Mouse (Mus musculus) CD4-positive helper T cell, adult 2 months (primary cell): Measurements from ENCODE around the gene Ocel1.

Experiments
- DNase-seq: peaks from one replicate; pipeline ENCODE4 v3.0.0-alpha.2; 2012; ENCODE audit warnings: low read depth, missing footprints, low spot score

Ocel1 gene

DNA sequence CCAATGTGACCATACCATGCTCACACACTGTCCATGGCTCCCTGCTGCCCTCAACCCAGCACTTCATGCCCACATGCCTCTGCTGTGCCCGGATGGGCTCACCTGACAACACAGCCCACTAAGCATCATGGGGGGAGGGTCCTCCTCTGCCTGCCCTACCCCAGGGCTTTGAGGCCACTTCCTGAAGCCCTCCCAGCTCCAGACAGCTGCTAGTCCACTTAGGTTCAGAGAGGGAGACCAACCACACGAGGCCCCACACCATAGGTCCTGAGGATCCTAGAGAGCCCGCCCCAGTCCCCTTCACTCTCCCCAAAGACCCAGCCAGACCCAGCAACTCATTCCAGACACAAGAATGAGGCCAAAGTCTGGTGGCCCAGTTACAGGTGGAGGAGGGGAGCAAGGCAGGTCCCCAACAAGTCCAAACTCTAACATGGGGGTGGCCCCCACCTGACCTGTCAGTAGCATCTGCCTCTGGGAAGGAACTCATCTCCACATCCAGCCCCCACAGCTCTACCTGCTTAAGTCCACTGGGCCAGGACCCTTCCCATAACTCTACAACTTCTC lies 8.5 kb downstream of the Ocel1 start:
- no peak for DNase-seq

DNA sequence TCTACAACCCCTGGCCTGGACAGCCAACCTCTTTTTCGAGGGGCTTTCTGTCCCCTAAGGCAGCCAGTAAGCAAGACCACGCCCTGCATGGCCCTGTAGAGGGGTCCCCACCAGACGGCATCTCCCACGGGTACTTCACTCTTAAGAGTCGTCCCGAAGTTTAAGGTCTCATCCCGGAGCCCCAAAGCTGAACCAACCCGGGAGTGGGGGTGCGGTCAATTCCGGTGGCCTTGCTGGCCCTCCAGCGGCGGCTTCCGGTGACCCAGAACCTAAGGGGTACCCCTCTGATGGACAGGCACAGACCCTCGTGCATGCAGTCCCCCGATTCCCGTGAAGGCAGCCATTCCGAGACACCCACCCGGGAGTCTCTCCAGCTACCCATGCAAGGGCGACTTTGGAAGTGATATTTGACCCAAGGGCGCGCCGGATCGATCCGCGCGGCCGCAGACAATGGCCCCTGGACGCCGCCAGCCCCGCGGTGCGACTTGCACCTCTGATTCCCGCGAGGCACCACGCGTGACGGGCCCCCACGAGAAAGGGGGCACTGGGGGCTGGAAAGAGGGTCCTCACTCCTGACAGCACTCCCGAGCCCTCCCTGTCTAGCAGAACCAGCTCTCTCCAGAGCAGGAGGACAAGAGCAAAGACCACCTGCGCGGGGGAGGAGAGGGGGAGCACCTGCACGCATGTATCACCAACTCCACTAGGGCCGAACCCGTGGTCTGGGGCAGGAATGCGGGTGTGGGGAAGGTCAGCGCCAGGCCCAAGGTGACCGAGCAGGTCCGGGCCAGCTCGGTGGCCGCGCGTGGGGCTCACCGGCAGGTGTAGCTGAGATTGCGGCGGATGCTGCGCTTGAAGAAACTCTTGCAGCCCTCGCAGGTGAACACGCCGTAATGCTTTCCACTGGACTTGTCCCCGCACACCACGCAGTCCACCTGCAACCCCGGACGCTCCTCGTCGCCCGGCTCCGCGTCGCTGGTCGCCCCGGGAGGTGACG lies 9.4 kb downstream of the Ocel1 start:
- no peak for DNase-seq

DNA sequence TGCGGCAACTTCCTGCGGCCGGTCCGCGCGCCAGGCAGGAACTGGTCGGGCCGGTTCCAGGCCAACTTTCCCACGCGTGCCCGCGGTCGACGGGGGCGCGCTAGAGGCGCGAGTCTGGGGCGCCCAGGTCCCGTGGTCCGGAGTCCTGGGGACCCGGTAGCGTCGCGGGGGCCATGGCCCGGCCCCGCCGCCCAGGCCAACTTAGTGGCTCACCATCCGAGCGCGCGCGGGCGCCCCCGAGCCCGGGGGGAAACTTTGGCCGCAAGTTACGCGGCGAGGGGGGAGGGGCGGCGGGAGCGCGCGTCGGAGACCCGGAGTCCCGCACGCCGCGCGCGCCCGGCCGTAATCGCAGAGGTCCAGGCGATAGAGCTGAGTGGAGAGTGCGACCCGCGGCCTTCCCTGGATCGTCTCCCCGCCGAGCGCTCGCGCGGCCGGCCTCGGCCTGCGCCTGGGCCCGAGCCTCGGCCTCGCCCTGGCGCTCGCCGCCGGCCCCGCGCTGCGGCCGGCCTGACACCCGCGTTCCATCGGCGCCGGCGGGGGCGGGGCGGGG lies 10.4 kb downstream of the Ocel1 start, which contains the start of gene Nr2f6:
Nr2f6 (minus strand) TSS at position 540 of the 550 bp plus-strand sequence.
- peak; percentile 66 for DNase-seq

DNA sequence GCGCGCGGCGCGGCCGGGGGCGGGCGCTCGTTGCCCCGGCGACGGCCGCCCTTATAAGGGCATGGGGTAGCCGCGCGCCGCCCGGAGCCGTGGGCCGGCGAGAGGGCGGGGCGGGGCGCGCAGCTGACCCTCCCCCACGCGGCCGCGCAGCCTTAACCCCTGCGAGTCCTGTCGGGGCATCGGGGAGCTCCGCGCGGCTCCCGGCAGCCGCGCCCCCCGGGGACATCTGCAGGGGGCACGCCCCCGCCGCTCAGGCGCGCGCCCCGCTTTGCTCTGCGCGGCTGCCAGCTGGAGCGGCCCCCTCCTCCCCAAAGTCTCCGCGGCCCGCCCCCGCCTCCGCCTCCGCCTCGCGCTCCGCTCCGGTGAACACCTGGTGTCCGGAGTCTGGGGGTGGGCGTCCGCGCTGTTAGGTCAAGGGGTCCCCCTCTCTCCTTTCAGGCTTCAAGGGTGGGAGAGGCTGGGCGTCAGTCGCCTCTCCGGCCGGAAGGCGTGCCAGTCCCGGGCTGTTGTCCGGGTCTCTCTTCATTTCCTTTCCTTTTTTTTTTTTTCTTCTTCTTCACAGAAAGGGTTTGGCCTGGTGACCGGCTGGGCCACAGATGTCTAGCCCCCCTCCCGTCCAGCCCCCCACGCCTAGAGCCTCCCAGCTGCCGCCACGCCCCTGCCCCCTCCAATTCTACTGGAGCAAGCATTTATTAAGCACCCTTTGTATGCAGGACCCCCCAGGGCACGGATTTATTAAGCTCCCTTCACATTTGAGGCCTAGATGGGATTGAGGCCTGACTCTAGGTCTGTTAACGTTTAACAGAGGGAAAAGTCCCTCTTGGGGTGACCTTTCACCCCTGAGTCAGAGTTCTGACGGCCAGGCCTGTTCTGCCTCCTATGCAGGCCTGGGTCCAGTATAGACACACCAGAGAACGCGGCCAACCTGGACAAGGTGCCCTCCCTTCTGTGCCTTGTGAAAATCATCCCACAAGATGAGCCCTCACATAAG lies 11.2 kb downstream of the Ocel1 start:
- peak; percentile 83 for DNase-seq

DNA sequence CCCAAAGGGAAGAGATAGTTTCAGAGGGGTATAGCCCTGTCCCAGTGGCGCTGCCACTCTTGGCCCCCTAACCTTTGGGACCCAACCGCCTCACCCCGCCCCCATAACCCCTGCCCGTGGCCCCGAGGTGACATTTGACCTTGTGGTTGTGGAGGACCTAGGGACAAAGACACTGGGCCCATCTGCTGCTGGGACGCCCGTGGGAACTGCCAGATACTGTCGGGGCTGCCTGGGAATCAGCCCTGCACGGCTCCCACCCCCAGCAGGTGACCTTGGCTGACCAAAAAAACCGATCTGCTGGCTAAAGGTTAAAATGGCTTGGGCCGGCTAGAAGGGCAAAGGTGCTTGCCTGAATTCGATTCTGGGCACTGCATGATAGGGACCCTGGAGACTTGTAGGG lies 12.3 kb downstream of the Ocel1 start:
- no peak for DNase-seq

DNA sequence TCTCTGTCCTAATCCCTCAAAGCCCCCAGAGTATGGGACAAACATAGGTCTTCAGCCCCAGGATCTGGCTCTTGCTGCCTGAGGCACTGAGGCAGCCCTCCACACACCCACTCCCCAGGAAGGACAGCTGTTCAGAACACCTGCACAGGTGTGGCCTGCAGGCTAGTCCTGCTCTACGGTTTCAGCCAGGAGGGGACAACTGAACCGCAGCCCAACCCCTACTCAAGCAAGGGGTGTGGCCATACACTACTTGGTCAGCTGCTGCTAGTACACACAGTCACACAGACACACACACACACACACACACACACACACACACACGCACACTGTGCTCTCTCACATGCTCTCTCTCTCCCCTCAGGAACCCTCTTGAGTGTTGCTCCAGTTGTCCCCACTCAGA lies 12.8 kb downstream of the Ocel1 start:
- no peak for DNase-seq

DNA sequence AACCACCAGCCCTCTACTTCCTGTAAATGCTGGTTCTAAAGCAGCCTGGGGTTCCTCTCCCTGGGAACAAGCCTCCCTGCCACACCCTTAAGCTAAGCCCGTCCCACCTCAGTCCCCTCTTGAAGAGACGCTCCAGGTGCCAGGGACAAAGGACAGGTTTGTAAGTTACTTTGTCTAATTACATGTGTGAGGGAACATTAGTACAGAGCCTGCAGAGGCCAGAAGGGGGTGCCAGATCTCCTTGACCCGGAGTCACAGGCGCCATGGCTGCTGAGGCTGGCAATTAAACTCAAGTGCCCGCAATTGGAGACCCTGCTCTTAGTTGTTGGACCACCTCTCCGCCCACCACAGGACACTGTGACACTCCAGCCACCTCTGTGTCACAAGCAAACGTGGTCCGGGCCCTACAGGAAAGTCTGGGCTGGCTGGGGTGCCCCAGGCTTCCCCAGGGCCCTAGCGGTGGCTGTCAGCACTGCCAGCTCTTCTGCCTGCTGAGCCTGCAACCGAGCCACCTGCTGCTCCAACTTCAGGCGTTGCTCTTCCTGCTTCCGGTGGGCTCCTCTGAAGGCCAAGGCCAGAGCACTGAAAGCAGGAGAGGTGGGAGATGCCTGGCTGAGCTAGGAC lies 14.2 kb downstream of the Ocel1 start:
- DNase-seq: no peak

DNA sequence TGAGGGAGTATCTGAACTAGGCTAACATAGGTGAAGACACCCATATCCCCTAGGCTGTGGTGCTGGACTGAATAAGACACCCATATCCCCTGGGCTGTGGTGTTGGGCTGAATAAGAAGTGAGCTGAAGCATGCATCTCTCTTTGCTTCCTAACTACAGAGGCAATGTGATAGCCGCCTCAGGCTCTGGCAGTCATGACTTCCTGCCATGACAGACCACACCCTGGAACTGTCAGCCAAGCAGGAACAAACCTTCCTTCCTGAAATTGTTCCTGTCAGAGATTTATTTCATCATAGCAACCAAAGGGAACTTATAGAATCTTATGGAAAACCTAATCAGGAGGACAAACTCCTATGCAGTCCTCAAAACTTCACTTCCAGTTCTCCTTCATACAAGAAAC lies 17.2 kb downstream of the Ocel1 start:
- no peak for DNase-seq

DNA sequence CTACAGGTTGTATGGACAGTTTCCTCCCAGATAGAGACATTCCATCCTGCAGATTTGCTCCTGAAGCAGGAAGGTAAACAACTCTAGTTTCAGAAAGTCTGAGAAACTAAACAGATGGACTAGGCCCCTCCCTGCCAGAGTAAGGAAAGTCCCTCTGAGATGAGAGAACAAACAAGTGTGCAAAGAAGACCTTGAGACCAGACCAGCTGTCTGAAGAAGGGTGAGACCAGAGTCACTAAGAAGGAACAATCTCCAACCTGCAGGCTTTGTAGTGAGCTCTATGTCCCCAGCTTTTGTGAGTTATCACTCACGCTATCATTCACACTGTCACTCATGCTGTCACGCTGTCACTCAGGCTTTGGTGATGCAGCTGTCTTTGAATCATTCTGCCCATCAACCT lies 20.6 kb downstream of the Ocel1 start:
- no peak for DNase-seq

DNA sequence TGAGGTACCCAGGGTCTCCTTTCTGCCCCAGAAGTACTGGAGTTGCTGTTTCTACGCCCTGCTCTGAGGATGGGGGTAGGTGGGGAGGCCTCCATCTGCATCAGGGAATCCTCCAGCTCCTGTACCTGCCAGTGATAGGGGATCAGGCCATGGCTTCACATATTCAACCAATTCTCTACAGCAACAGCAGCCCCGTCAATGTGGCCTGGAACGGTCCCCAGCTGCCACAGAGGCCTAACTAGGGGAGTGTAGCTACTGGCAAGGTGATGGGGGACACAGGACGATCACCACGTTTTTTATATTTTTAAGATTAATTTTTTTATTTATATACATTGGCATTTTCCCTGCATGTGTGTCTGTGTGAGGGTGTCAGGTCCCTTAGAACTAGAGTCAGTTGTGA lies 21.3 kb downstream of the Ocel1 start:
- no peak for DNase-seq

DNA sequence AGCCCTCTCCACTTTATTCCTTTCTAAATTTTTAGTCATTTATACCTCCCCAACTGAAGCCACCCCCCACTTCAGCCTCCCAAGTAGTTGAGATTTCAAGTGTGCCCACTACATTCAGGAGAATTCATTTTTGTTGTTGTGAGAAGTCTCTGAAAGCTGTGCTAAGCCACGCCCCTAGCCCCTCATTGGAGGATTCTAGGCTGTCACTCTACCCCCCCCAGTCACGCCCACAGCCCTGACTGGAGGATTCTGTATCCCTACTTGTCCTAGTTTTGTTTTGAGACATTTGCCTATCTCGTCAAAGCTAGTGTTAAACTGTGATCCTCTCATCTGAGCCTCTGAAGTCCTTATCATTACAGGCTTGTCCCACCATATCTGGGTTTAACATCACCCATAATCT lies 21.8 kb downstream of the Ocel1 start:
- no peak for DNase-seq

DNA sequence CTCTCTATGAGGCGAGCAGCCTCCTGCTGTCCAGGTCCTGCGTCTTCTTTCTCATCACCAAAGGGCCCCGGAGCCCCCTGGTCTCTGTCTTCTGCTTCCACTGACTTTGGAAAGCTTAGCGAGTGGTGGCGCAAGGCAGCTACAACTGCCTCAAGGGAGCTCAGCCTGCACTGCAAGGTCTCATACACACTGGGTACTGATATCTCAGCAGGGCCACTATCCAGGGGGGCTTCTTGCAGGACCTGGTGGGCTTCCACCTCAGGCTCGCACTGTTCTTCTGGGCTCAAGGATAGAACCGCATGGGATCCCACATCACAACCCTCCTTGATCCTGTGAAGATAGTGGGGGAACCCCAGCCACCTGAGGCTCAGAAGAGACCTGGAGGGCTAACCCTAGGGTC lies 23.4 kb downstream of the Ocel1 start:
- DNase-seq: no peak

DNA sequence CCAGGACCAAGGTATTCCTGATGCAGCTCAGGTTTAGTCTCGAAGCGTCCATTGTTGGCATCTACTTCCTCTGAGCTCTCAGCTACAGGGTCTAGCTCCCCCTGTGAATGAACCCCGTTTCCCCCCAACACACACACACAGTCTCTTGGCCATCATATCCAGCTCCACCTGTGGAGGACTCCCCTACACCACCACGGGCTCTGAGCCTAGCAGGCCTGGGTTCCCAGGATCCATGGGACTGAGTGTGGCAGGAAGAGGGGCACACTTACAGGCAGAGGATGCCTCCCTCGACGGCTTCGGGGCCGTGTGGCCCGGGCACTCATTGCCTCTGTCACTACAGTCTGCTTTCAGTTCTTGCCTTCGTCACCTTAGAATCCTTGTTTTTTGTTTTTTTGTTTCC lies 24.0 kb downstream of the Ocel1 start:
- no peak for DNase-seq

DNA sequence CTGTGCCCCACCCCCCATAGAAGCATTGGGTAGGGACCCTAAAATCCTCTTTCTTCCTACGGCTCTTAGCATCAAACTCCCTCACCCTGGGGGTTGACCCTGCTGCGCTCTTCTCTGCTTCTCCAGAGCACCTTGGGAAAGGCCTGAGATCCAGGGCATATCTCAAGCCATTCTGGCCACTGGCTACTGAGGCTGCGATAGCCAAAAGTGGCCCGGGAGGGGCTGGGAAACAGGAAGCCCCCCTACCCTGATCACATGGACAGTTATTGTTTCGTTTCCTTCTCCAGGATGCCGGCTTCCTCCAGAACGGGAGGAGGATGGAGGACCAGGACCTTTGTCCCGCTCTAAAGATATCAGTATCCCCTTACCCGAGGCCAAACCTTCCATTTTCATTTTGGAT lies 24.5 kb downstream of the Ocel1 start, which contains the start of gene Ushbp1:
Ushbp1 (minus strand) TSS at position 174 of the 400 bp plus-strand sequence.
- DNase-seq: no peak

DNA sequence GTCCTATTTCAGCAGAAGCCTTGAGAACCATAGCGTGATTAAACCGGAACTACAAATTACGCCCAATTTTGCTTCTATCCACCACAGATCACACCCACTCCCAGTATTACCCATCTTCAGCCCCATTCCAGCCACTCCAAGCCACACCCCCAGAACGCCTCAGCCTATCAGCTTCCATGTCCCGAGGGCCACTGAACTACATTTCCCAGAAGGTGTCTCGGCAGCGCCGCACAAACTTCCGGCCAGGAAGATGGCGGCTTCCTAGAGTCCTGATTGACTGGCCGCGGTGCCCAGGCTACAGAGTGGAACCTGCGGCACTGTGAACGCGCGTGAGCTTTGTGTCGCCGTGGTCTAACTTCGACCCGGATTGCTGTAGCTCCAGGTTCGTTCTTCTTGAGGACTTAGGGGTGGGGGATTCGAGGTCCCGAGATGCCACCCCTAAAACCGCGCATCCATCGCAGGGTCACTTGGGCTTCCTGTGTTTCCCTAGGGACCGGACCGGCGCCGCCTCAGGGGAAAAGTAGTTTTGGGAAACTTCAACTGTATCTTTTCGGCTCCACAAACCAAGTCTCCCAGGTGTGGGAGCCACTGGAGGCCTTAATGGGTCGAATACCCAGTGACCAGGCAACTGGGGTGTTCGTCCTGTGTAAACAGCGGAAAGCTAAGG lies 25.7 kb downstream of the Ocel1 start, which contains the start of gene Babam1:
Babam1 (plus strand) TSS at position 223 of the 667 bp plus-strand sequence.
- DNase-seq: peak; percentile 95

DNA sequence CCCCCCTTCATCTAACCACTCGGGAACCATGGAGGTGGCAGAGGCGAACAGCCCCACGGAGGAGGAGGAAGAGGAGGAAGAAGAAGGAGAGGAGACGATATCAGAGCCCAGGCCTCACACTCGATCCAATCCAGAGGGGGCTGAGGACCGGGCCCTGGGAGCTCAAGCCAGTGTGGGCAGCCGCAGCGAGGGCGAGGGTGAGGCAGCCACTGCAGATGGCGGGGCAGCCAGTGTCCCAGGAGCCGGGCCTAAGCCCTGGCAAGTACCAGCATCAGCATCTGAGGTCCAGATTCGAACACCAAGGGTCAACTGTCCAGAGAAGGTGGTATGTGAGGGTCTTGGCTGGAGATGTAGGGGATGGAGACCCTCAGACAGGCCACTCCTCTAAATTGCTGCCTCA lies 26.6 kb downstream of the Ocel1 start:
- no peak for DNase-seq

DNA sequence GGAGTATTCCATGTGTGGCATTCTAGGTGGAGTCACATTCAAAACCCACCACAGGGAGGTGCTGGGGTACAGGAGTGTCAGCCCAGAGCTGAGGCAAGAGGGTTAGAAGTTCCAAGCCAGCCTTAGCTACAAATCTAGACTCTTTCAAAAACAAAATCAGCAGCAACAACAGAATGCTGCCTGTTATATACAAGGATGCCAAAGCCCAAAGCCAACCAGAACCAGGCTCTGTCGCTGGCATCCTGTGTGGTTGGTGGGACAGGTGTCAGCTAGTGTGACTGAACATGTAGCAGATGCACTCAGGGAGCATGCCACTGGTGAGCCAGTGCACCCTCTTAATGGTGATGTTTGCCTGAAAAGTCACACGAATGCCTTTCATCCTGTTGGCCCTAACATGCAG lies 29.7 kb downstream of the Ocel1 start:
- no peak for DNase-seq

DNA sequence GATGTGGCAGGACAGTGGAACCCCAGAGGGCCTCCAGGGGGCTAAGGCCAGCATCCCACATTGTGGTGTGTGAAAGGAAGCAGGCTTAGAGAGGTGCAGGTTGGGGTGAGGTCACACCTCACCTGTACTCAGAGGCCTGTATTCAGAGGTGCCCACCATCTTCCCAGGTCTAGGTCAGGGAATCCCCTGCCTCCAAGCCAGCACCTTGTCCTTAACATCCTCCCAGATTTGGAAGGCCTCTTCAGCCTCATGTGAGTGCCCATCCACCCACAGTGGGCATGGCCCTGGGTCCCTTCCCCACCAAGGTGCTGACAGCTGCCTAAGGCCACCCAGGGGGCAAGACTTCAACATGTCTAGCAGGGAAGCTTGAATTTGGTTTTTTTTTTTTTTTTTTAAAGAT lies 30.4 kb downstream of the Ocel1 start:
- DNase-seq: no peak

DNA sequence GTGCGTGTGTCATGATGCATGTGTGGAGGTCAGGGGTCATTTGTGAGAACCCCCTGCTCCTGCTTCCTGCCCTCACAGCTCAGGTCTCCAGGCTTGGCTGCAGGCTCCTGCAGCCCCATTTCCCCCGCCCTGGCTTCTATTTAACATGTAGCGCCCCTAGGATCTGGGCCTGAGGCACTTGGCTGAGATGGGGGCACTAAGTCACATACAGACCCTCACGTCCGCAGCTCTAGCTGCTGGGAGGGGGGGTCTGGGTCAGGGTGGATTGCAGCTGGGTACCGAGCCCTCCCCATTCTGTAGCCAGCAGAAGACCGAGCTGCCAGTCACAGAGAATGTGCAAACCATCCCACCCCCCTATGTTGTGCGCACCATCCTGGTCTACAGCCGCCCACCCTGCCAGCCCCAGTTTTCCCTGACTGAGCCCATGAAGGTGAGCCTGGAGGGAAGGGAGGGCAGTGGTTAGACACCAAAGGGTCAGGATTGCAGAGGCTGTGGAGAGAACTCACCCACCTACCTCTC lies 31.4 kb downstream of the Ocel1 start:
- no peak for DNase-seq
